Mouse (Mus musculus) brain, embryonic 14.5 days (tissue): Measurements from ENCODE around the gene Rfx2.

Experiments used
- CTCF ChIP-seq: fragments of 200-500 bp; IDR thresholded peaks from 2 replicates; pipeline ENCODE4 v1.5.1; 2012; ENCODE audit warnings: inconsistent platforms, mild to moderate bottlenecking, moderate library complexity, borderline replicate concordance; ENCODE audit not compliant: insufficient read depth, insufficient read length; ENCODE audit errors: extremely low read depth
- POLR2A ChIP-seq: fragments of 200-500 bp; IDR thresholded peaks from 2 replicates; pipeline ENCODE4 v1.6.1; 2012; ENCODE audit warnings: mild to moderate bottlenecking, inconsistent platforms, borderline replicate concordance; ENCODE audit not compliant: poor library complexity, insufficient read depth, insufficient read length, severe bottlenecking; ENCODE audit errors: extremely low read depth

- TF ChIP-seq CTCF, result no peak
- no peak for TF ChIP-seq POLR2A
Observed at GRCm38 (mm10) chr17:56818067-56818636, 12.7 kb downstream of the Rfx2 start.
